Mouse (Mus musculus) stomach, embryonic 15.5 days (tissue): ENCODE measurements at regions not wholly inside any gene's neighbourhood (a gene's known extent, or its start where the extent isn't known, plus 50 kb on each side); places are given as distances from the start of the nearest gene placed in this dataset. TPM values are rescaled to one million over a fixed set of nuclear protein-coding genes. Genes with fewer than 3 reads are reported as not detected.
"Not testable (repeated sequence)": the region's sequence is repeated elsewhere in the genome, so short reads cannot be mapped to it uniquely, and the experiment has no call there.

Experiments
- ATAC-seq: fragments of 200-750 bp; cut with Nextera tagmentation; 2 replicates; pipeline ENCODE4 v1.8.0; 2017; ENCODE audit warnings: low read depth, moderate number of reproducible peaks, moderate TSS enrichment; ENCODE audit not compliant: insufficient read depth, low FRiP score
- H3K27ac ChIP-seq: fragments of 300-500 bp; sonication (generic); 2 replicates; pipeline ENCODE4 v1.5.1; 2015; ENCODE audit warnings: mild to moderate bottlenecking, inconsistent platforms
- H3K27me3 ChIP-seq: fragments of 300-500 bp; sonication (generic); replicated peaks from 2 replicates; pipeline ENCODE4 v1.6.1; 2015; ENCODE audit warnings: inconsistent platforms
- H3K36me3 ChIP-seq: fragments of 300-500 bp; sonication (generic); 2 replicates; pipeline ENCODE4 v1.6.1; 2015; ENCODE audit warnings: inconsistent platforms
- H3K4me1 ChIP-seq: fragments of 300-500 bp; sonication (generic); 2 replicates; pipeline ENCODE4 v1.6.1; 2015; ENCODE audit warnings: inconsistent platforms
- H3K4me2 ChIP-seq: fragments of 300-500 bp; sonication (generic); 2 replicates; pipeline ENCODE4 v1.6.1; 2015; ENCODE audit warnings: mild to moderate bottlenecking, inconsistent platforms
- H3K4me3 ChIP-seq: fragments of 300-500 bp; sonication (generic); replicated peaks from 2 replicates; pipeline ENCODE4 v1.5.1; 2015; ENCODE audit warnings: inconsistent platforms
- H3K9ac ChIP-seq: fragments of 300-500 bp; sonication (generic); 2 replicates; pipeline ENCODE4 v1.6.1; 2015; ENCODE audit warnings: inconsistent platforms
- H3K9me3 ChIP-seq: fragments of 300-500 bp; sonication (generic); 2 replicates; pipeline ENCODE4 v1.6.1; 2016; ENCODE audit warnings: inconsistent platforms
- WGBS: fragments of 180-500 bp; shearing (Covaris S2); methylation state at CpG from one replicate; pipeline ENCODE4 v1.1.7; 2015; 5-methylcytosine and 5-hydroxymethylcytosine counted together
- microRNA counts: library from miRNA; unstranded; fragments of <30 nt; microRNA quantifications from one replicate; lab custom pipeline; 2016
- microRNA-seq: library from miRNA; unstranded; fragments of <30 nt; microRNA quantifications from one replicate; pipeline ENCODE4, GENCODE M21; 2016

GRCm38 (mm10) chr9:115845091-115845490 is 64.2 kb upstream of the Gadl1 start:
- 77% methylated on average over 5 of the region's 5 CpGs for WGBS
- H3K27ac ChIP-seq, result no peak overlapping the region
- H3K4me2 ChIP-seq, result no peak overlapping the region
- ATAC-seq, result no peak
- H3K27me3 ChIP-seq, result no peaks in the 10 kb centered on the region
- no peak overlapping the region for H3K9ac ChIP-seq
- no peak overlapping the region for H3K4me3 ChIP-seq
- H3K4me1 ChIP-seq, result 0 out of 2 replicates have a peak, but pooled peaks cover 3% of the 10 kb centered on the region
- no peaks in the 10 kb centered on the region for H3K36me3 ChIP-seq
- H3K9me3 ChIP-seq, result no peaks in the 10 kb centered on the region

- WGBS, result 26% methylated on average over 12 of the region's 12 CpGs
- no peaks in the 10 kb centered on the region for H3K9me3 ChIP-seq
- no peaks in the 10 kb centered on the region for H3K27me3 ChIP-seq
- 0 out of 2 replicates have a peak, but pooled peaks cover 3% of the 10 kb centered on the region for H3K4me1 ChIP-seq
- H3K4me3 ChIP-seq, result no peak overlapping the region; the same call in 1 of the 2 replicates
- H3K4me2 ChIP-seq, result peak overlapping the region; percentile 40
- no peaks in the 10 kb centered on the region for H3K36me3 ChIP-seq
- no peak overlapping the region for H3K27ac ChIP-seq
- no peak for ATAC-seq
- no peak overlapping the region for H3K9ac ChIP-seq
These were observed 61.8 kb upstream of the Gadl1 start for GRCm38 (mm10) chr9:115847289-115848074.

DNA sequence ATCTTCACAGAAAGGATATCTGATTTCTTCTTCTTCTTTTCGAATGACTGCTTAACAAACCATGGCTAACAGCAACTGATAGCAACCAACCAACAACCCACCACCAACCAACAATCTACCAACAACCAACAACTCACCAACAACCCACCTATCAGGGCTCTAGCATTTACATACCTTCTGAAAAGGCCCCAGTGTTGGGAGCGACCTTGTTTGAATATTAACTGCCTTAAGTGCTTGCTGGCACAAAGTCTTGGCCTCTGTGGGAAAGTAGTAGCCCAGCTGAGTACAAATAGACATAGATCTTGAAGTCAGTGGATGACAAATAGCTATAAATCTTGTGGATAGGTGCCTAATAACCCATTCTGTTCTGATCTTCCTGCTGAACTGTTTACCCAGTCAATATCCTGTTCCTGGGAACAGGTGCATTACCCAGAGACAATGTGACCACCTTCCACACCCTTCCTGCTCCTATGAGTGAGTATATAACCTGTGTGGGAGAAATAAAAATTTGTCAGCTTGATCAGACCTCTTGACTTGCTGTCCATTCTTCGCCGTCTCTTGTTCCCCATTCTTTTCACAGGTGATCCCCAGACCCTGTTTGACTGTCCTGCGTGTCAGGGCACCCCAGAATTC is 55.9 kb upstream of the Gadl1 start:
- H3K27me3 ChIP-seq, H3K36me3 ChIP-seq, H3K4me2 ChIP-seq, H3K4me1 ChIP-seq, H3K4me3 ChIP-seq, ATAC-seq, H3K9me3 ChIP-seq, H3K9ac ChIP-seq, H3K27ac ChIP-seq: not testable (repeated sequence)
- WGBS, result 72% methylated on average over 5 of the region's 5 CpGs

DNA sequence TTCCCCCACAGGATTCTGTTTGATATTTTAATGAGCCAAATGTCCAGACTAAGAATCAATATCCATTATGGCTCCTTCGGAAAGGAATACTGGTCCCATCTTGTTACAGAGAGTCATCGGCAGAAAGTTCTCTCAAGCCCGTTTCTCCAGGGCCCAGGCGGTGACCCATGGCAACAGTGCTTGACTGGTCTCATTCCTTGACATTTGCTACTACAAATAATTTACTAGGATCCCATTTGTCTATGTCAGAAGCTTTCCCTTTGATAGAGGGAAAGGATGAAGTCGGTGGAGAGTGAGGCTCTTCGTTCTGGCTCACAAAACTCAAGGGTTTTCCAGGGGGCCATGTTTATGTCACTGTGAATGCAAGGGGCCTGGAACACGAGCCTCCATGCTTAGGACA is 52.0 kb upstream of the Gadl1 start:
- Histone ChIP-seq H3K36me3 (no peaks in the 10 kb centered on the region), H3K4me2 (no peak overlapping the region), H3K4me1 (no peaks in the 10 kb centered on the region), H3K27me3 (no peaks in the 10 kb centered on the region), H3K9me3 (no peaks in the 10 kb centered on the region), H3K27ac (no peak overlapping the region), H3K9ac (no peak overlapping the region), H3K4me3 (no peak overlapping the region)
- no peak for ATAC-seq
- WGBS, result 64% methylated on average over 7 of the region's 7 CpGs

DNA sequence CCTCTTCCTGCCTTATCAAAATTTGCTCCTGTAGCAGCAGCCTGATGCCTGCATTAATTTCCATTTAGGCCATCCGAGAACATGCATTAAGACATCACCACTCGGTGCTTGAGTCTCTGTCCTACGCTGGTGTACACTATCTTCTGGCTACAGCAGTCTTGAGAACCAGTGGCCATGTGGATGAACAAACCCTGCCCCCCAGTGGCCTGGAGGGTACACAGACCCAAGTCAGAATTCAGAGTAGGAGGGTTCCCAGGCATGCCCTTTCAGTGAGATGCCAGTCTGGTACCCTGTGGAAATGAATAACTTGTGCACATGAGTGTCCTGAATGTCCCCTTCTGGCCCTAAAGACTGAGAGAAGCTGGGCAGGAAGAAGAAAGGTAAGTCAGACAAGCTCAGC is 50.4 kb upstream of the Gadl1 start:
- no peaks in the 10 kb centered on the region for H3K4me1 ChIP-seq
- ATAC-seq, result no peak
- no peaks in the 10 kb centered on the region for H3K36me3 ChIP-seq
- 76% methylated on average over 3 of the region's 3 CpGs for WGBS
- no peak overlapping the region for H3K4me3 ChIP-seq
- no peak overlapping the region for H3K4me2 ChIP-seq
- no peaks in the 10 kb centered on the region for H3K27me3 ChIP-seq
- H3K9me3 ChIP-seq, result no peaks in the 10 kb centered on the region
- H3K27ac ChIP-seq, result no peak overlapping the region
- no peak overlapping the region for H3K9ac ChIP-seq

MicroRNA genes in the stretch of these regions (microRNA counts, 519-probe panel; counts per million panel counts)
- 2,284 counts per million, percentile 41 among the panel's probes with 10 or more counts for microRNA mmu-miR-467h+mmu-miR-669d+mmu-miR-669l (lab: Ali Mortazavi, UCI)

Small RNAs in the stretch of these regions (microRNA-seq; reads per million reads assigned to microRNA genes)
- gene Gm22243 (not detected), gene Gm25510 (not detected), gene Gm26303 (not detected), gene Mir467h (not detected)
